Mouse (Mus musculus) megakaryocyte, embryonic 14.5 days (primary cell): ENCODE measurements around the gene Prmt9. TPM values are rescaled to one million over a fixed set of nuclear protein-coding genes. Genes with fewer than 3 reads are reported as not detected.

ENCODE experiments used
- H3K27me3 ChIP-seq: replicated peaks from 2 replicates; pipeline ENCODE3; 2012; ENCODE audit warnings: inconsistent platforms
- H3K36me3 ChIP-seq: replicated peaks from 2 replicates; pipeline ENCODE3; 2012; ENCODE audit warnings: low read length, inconsistent platforms, mixed read lengths
- H3K4me1 ChIP-seq: 2 replicates; pipeline ENCODE4 v1.6.1; 2012; ENCODE audit warnings: inconsistent platforms
- H3K4me3 ChIP-seq: replicated peaks from 2 replicates; pipeline ENCODE3; 2012; ENCODE audit warnings: moderate library complexity, mild to moderate bottlenecking, inconsistent platforms
- H3K9me3 ChIP-seq: 2 replicates; pipeline ENCODE4 v1.6.1; 2012; ENCODE audit warnings: inconsistent platforms
- FLI1 ChIP-seq: IDR thresholded peaks from 2 replicates; pipeline ENCODE4 v1.6.1; 2012; ENCODE audit warnings: low read length, inconsistent platforms, mixed read lengths
- GATA1 ChIP-seq: IDR thresholded peaks from 3 replicates; pipeline ENCODE4 v1.6.1; 2012; ENCODE audit warnings: mixed read lengths, low read length, inconsistent platforms, borderline replicate concordance
- polyA plus RNA-seq: library from polyadenylated mRNA; stranded (reverse); fragments of >175 nt; gene quantifications from 2 replicates; pipeline ENCODE4 v1.2.3, GENCODE M21; 2012; ENCODE audit warnings: low replicate concordance; ENCODE audit not compliant: insufficient read depth

Prmt9 gene
- polyA plus RNA-seq, 1 experiment, result 1.4 TPM

DNA sequence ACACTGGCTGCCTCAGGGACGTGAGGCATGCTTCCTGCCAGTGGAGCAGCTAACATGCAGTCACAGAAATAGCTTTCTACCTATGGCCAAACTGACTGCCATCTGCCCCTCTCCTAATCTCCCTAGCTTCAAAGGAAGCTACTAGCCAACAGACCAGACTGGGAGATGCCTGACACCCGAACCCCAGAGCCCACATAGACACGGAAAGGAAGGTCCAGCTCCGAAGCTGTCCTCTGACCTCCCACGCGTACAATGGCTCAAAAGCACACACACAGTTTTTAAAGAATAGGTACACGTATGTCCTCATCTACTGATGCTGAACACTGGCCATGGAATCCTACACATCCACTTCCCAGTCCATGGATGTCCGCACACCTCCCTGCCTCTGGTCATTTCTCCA, 33.4 kb upstream of the Prmt9 start:
- peak overlapping the region; percentile 91 for H3K4me3 ChIP-seq
- no peaks in the 10 kb centered on the region for H3K27me3 ChIP-seq
- H3K4me1 ChIP-seq, result peaks cover 79% of the 10 kb centered on the region
- peaks cover 36% of the 10 kb centered on the region for H3K36me3 ChIP-seq
- TF ChIP-seq GATA1 (no peak), FLI1 (no peak)
- H3K9me3 ChIP-seq, result no peaks in the 10 kb centered on the region

GRCm38 (mm10) chr8:77516845-77517244, 32.4 kb upstream of the Prmt9 start:
- Histone ChIP-seq H3K36me3 (peaks cover 40% of the 10 kb centered on the region), H3K9me3 (no peaks in the 10 kb centered on the region), H3K27me3 (no peaks in the 10 kb centered on the region), H3K4me3 (peak overlapping the region; percentile 91), H3K4me1 (peaks cover 78% of the 10 kb centered on the region)
- no peak for TF ChIP-seq GATA1
- TF ChIP-seq FLI1, result no peak

- H3K27me3 ChIP-seq, result no peaks in the 10 kb centered on the region
- peak within 1 kb of the TSS; percentile 91 for H3K4me3 ChIP-seq
- TF ChIP-seq GATA1 (no peak), FLI1 (no peak)
- H3K9me3 ChIP-seq, result no peaks in the 10 kb centered on the region
- peaks cover 41% of the 10 kb centered on the region for H3K36me3 ChIP-seq
- peaks cover 77% of the 10 kb centered on the region for H3K4me1 ChIP-seq
These were observed 31.6 kb upstream of the Prmt9 start, which contains the start of gene Arhgap10 for GRCm38 (mm10) chr8:77517301-77518200. TSS of gene Arhgap10 (minus strand) at chr8:77517953.

- H3K4me1 ChIP-seq, result peaks cover 77% of the 10 kb centered on the region
- H3K27me3 ChIP-seq, result no peaks in the 10 kb centered on the region
- peak overlapping the region; percentile 91 for H3K4me3 ChIP-seq
- H3K9me3 ChIP-seq, result no peaks in the 10 kb centered on the region
- peaks cover 42% of the 10 kb centered on the region for H3K36me3 ChIP-seq
- TF ChIP-seq GATA1 (no peak), FLI1 (no peak)
These were observed 30.7 kb upstream of the Prmt9 start for GRCm38 (mm10) chr8:77518201-77519115.

DNA sequence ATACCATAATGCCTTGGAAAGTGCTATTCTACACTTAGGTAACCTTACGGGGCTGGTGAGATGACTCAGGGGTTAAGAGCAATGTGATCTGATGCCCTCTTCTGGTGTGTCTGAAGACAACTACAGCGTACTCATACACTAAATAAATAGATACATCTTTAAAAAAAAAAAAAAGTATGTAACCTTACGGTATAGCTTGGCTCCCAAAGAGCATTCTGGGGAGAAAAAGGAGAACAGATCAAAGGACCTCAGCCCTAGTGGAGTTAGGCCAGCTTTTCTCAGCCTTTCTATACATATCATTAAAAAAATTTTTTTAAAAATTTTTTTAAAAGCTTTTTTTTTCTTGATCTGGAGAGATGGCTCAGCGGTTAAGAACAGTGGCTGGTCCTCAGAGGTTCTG, 28.6 kb upstream of the Prmt9 start:
- Histone ChIP-seq H3K4me1 (peaks cover 71% of the 10 kb centered on the region), H3K27me3 (no peaks in the 10 kb centered on the region), H3K36me3 (peaks cover 46% of the 10 kb centered on the region), H3K9me3 (no peaks in the 10 kb centered on the region), H3K4me3 (no peak overlapping the region)
- no peak for TF ChIP-seq FLI1
- no peak for TF ChIP-seq GATA1

- TF ChIP-seq FLI1 (no peak), GATA1 (no peak)
- Histone ChIP-seq H3K36me3 (peaks cover 46% of the 10 kb centered on the region), H3K4me3 (no peak overlapping the region), H3K4me1 (peaks cover 65% of the 10 kb centered on the region), H3K27me3 (no peaks in the 10 kb centered on the region), H3K9me3 (no peaks in the 10 kb centered on the region)
These were observed 28.0 kb upstream of the Prmt9 start for GRCm38 (mm10) chr8:77521028-77521785.

GRCm38 (mm10) chr8:77522984-77523383, 26.2 kb upstream of the Prmt9 start:
- H3K36me3 ChIP-seq, result peaks cover 46% of the 10 kb centered on the region
- TF ChIP-seq GATA1, result no peak
- no peak for TF ChIP-seq FLI1
- H3K9me3 ChIP-seq, result no peaks in the 10 kb centered on the region
- peaks cover 62% of the 10 kb centered on the region for H3K4me1 ChIP-seq
- no peak overlapping the region for H3K4me3 ChIP-seq
- no peaks in the 10 kb centered on the region for H3K27me3 ChIP-seq

DNA sequence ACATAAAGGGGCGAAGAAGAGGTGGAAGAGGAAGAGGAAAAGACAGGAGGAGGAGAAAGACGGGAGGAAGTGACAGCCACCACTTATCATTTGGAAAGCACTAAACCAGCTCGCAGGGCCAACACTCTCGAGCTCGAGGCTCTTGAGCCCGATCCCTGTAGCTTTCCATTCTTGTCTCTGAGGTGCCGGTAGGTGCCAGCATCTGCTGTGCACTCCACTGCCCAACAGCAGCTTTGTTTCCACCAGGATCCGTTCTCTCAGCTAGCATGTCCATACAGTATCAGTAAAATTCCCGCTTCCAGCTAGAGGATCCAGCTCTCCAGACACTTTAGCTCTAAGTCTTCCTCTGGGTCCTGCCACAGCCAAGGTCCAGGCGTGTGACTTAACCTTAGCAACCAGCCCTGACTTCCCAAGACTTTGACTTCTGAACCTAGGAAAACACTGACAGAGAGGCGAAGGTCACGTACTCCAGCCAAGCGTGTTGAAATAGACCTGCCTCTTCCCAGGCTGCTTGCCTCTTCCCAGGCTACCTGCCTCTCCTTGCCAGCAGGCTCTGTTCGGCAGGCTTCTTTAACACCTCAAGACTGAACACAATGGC, 25.1 kb upstream of the Prmt9 start:
- Histone ChIP-seq H3K27me3 (no peaks in the 10 kb centered on the region), H3K9me3 (no peaks in the 10 kb centered on the region), H3K4me3 (no peak overlapping the region), H3K36me3 (peaks cover 46% of the 10 kb centered on the region), H3K4me1 (peaks cover 54% of the 10 kb centered on the region)
- TF ChIP-seq FLI1 (no peak), GATA1 (no peak)

GRCm38 (mm10) chr8:77524906-77525305, 24.3 kb upstream of the Prmt9 start:
- Histone ChIP-seq H3K9me3 (no peaks in the 10 kb centered on the region), H3K27me3 (no peaks in the 10 kb centered on the region), H3K4me3 (no peak overlapping the region), H3K36me3 (peaks cover 45% of the 10 kb centered on the region), H3K4me1 (peaks cover 48% of the 10 kb centered on the region)
- TF ChIP-seq FLI1 (no peak), GATA1 (no peak)
